Mouse (Mus musculus) spleen, embryonic (tissue): ENCODE data around the gene Palld.

Experiments used
- CTCF ChIA-PET: fragments of 350-600 bp; sonication (Branson Sonifier 250); formaldehyde crosslinking; loops from one replicate; lab custom pipeline; 2022; lab: Charles Lee

Gene Palld

DNA sequence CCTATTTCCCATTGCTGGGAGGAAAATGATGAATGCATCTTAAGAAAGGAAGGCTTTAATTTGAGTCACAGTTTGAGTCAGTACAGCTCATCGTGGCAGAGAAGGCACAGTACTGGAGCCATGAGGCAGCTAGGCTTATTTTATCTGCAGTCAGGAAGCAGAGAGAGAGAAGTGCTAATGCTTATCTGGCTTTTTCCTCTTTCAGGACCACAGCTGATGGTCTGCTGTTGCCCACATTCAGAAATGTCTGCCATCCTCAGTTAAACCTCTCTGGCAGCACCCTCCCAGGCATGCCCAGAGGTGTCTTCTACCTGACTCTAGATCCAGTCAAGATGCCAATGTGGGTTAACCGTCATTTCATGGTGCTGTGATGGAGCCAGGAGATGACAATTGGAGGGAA is 438.1 kb downstream of the Palld start:
- CTCF ChIA-PET, result no interaction called here

DNA sequence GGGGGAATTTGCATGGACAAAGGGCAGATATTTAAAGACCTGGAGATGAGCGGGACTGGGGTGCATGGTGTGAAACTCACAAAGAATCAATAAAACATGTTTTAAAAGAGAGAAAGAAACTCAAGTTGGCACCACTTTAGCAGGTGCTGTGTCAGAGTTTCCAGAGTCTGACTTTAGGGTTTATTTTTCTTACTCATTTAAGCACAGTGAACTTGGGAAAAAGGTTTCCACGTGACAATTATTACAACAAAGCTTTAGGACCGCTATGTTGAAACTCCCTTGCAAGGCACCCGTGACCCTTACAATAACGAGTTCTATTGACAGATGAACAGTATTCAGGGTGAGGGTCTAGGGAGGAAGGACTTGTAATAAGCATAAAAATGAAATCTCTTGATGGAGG is 440.3 kb downstream of the Palld start:
- CTCF ChIA-PET, result no interaction called here
